Comparison of ENCODE assay signal across 7 mouse cellular contexts in the genomic region with DNA sequence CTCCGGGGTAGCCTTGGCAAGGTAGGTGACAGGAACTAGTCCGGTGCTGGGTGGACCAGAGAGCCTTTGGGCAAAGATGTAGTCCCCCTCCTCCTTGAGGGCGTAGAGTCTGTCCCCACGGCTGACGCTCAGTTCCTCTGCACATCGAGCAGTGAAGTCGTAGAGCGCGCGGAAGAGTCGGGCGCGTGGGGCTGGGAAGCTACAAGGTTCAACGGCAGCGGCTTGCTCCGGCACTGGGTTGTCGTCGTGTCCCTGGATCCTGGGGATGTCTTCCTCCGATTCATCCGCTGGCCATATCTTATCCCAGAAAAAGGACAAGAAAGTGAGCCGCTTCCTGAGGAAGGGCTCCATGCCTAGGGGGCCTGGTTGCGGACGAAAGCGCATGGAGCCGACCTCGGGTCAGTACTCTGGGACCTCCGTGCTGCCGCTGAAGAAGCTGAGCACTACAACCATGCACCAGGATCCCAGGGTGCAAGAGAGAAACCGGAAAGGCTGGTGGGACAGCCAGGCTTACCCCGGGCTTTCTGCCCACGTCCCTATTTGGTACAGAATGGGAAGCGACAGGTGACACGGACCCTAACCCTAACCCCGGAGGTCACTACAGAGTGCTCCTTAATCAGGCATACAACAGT. TPM values are rescaled to one million over a fixed set of nuclear protein-coding genes. Genes with fewer than 3 reads are reported as not detected.
DNase-seq lines count a peak whose midpoint lies in the region; ATAC-seq lines count a peak whose summit lies in the region.

No protein-coding gene starts in this region.

- H3K36me3 ChIP-seq in forebrain, embryonic 12.5 days (replicated peaks) = no peaks in the 10 kb centered on the region
- no peaks in the 10 kb centered on the region for H3K36me3 ChIP-seq in limb, embryonic 11.5 days (ENCODE audit: control insufficient read depth, insufficient read depth, low read length)

- peaks cover 44% of the 10 kb centered on the region for H3K27me3 ChIP-seq in forebrain, embryonic 12.5 days
- peaks cover 25% of the 10 kb centered on the region for H3K27me3 ChIP-seq in limb, embryonic 11.5 days (ENCODE audit: control insufficient read depth, insufficient read depth, low read length)

- DNase-seq in CD4-positive helper T cell, adult 2 months (ENCODE audit: low read depth, low spot score) = peak; percentile 25
- DNase-seq in limb, embryonic 11.5 days (ENCODE audit: low spot score) = peak; percentile 44
- peak; percentile 58 for DNase-seq in naive thymus-derived CD4-positive, alpha-beta T cell, adult 2 months (ENCODE audit: low read depth)
- DNase-seq in retina, postnatal 1 day = no peak
- DNase-seq in ovary, adult 18-20 months (ENCODE audit: low spot score) = no peak

- peak overlapping the region; percentile 25 for H3K4me3 ChIP-seq in forebrain, embryonic 12.5 days (replicated peaks)
- H3K4me3 ChIP-seq in limb, embryonic 11.5 days (ENCODE audit: low read depth, low read length) = peak overlapping the region; percentile 29

- 3% methylated on average over 34 of the region's 34 CpGs for WGBS in forebrain, embryonic 12.5 days
- WGBS in limb, embryonic 11.5 days = 4% methylated on average over 34 of the region's 34 CpGs

- H3K9me3 ChIP-seq in forebrain, embryonic 12.5 days = no peaks in the 10 kb centered on the region
- H3K9me3 ChIP-seq in limb, embryonic 11.5 days (ENCODE audit: control insufficient read depth, low read length) = no peaks in the 10 kb centered on the region

- peaks cover 10% of the 10 kb centered on the region for H3K4me1 ChIP-seq in forebrain, embryonic 12.5 days
- peaks cover 8% of the 10 kb centered on the region; the same call in 1 of the 2 replicates for H3K4me1 ChIP-seq in limb, embryonic 11.5 days (ENCODE audit: control insufficient read depth, insufficient read depth, low read length)

- H3K9ac ChIP-seq in forebrain, embryonic 12.5 days = no peak overlapping the region; the same call in none of the 2 replicates
- H3K9ac ChIP-seq in limb, embryonic 11.5 days (ENCODE audit: low read length) = peak overlapping the region; percentile 34; the same call in 1 of the 2 replicates

- peak overlapping the region; percentile 49 for H3K4me2 ChIP-seq in forebrain, embryonic 12.5 days
- peak overlapping the region; percentile 61 for H3K4me2 ChIP-seq in limb, embryonic 11.5 days (ENCODE audit: low read depth, severe bottlenecking)

- peak; percentile 56 for ATAC-seq in CD4-positive, CD25-positive, alpha-beta regulatory T cell, adult 4 months
- ATAC-seq in forebrain, embryonic 12.5 days (ENCODE audit: low FRiP score) = no peak
- 0 out of 2 replicates have a peak, but pooled peaks have one; percentile 19 for ATAC-seq in limb, embryonic 11.5 days (ENCODE audit: insufficient number of reproducible peaks, low FRiP score, low TSS enrichment, low read depth)

- H3K27ac ChIP-seq in forebrain, embryonic 12.5 days = no peak overlapping the region
- H3K27ac ChIP-seq in limb, embryonic 11.5 days (replicated peaks; ENCODE audit: low read depth, low read length) = no peak overlapping the region

RNA-seq across cellular contexts. Expression of gene Srms, which starts 0.5 kb away (rescaled TPM):
- polyA plus RNA-seq in CD4-positive, CD25-positive, alpha-beta regulatory T cell, adult 4 months (2017; shearing (Covaris generic)) = under 1 TPM; 0.42 to 0.70 TPM
- not detected in 2 replicates for polyA plus RNA-seq in forebrain, embryonic 12.5 days (2016; fragmentation: Nextera tagmentation; extraction: Ambion mirVana)
- polyA plus RNA-seq in limb, embryonic 11.5 days (2014; fragmentation: Nextera tagmentation; extraction: Ambion mirVana) = 0.94 and 1.4 TPM in 2 replicates

RNA-seq across cellular contexts. Expression of gene Fndc11, which starts 7.3 kb away (rescaled TPM):
- polyA plus RNA-seq in CD4-positive, CD25-positive, alpha-beta regulatory T cell, adult 4 months (2017; shearing (Covaris generic)) = 1 to 10 TPM in 1 of 2 experiments, not detected in 1; 1.3 TPM
- polyA plus RNA-seq in forebrain, embryonic 12.5 days (2016; fragmentation: Nextera tagmentation; extraction: Ambion mirVana) = 0.17 TPM in 1 of 2 replicates, not detected in the other
- 0.17 and 0.69 TPM in 2 replicates for polyA plus RNA-seq in limb, embryonic 11.5 days (2014; fragmentation: Nextera tagmentation; extraction: Ambion mirVana)

RNA-seq across cellular contexts. Expression of gene Ptk6, which starts 9.9 kb away (rescaled TPM):
- under 1 TPM in 1 of 2 experiments, not detected in 1; 0.08 TPM for polyA plus RNA-seq in CD4-positive, CD25-positive, alpha-beta regulatory T cell, adult 4 months (2017; shearing (Covaris generic))
- polyA plus RNA-seq in forebrain, embryonic 12.5 days (2016; fragmentation: Nextera tagmentation; extraction: Ambion mirVana) = not detected in 2 replicates
- 0.04 TPM in 1 of 2 replicates, not detected in the other for polyA plus RNA-seq in limb, embryonic 11.5 days (2014; fragmentation: Nextera tagmentation; extraction: Ambion mirVana)

RNA-seq across cellular contexts. Expression of gene Ppdpf, which starts 25.5 kb away (rescaled TPM):
- 100 to 1,000 TPM; 138 to 145 TPM for polyA plus RNA-seq in CD4-positive, CD25-positive, alpha-beta regulatory T cell, adult 4 months (2017; shearing (Covaris generic))
- 483 and 484 TPM in 2 replicates for polyA plus RNA-seq in forebrain, embryonic 12.5 days (2016; fragmentation: Nextera tagmentation; extraction: Ambion mirVana)
- polyA plus RNA-seq in limb, embryonic 11.5 days (2014; fragmentation: Nextera tagmentation; extraction: Ambion mirVana) = 422 and 444 TPM in 2 replicates

RNA-seq across cellular contexts. Expression of gene Helz2, which starts 29.3 kb away (rescaled TPM):
- polyA plus RNA-seq in CD4-positive, CD25-positive, alpha-beta regulatory T cell, adult 4 months (2017; shearing (Covaris generic)) = 10 to 100 TPM; 19.7 to 25.9 TPM
- polyA plus RNA-seq in forebrain, embryonic 12.5 days (2016; fragmentation: Nextera tagmentation; extraction: Ambion mirVana) = 0.47 TPM in 2 replicates
- 0.99 and 1.2 TPM in 2 replicates for polyA plus RNA-seq in limb, embryonic 11.5 days (2014; fragmentation: Nextera tagmentation; extraction: Ambion mirVana)

Comparison
In these comparisons a context has a peak if more than half of its experiments do, and no peak if none do; other contexts are left out.
1. DNase-seq: peak in CD4-positive helper T cell, adult 2 months (single experiment), limb, embryonic 11.5 days (single experiment) and naive thymus-derived CD4-positive, alpha-beta T cell, adult 2 months (single experiment); none in retina, postnatal 1 day (single experiment) and ovary, adult 18-20 months (single experiment).